Mouse (Mus musculus) ovary, adult 18-20 months (tissue): ENCODE measurements at regions not wholly inside any gene's neighbourhood (a gene's known extent, or its start where the extent isn't known, plus 50 kb on each side); places are given as distances from the start of the nearest gene placed in this dataset.
A peak's percentile ranks its signal among the peaks of the same experiment; 100 is the strongest.
"Not testable (repeated sequence)": the region's sequence is repeated elsewhere in the genome, so short reads cannot be mapped to it uniquely, and the experiment has no call there.

Experiments
- DNase-seq: peaks from one replicate; pipeline ENCODE4 v3.0.0; 2022; ENCODE audit warnings: low spot score, mixed read lengths

DNA sequence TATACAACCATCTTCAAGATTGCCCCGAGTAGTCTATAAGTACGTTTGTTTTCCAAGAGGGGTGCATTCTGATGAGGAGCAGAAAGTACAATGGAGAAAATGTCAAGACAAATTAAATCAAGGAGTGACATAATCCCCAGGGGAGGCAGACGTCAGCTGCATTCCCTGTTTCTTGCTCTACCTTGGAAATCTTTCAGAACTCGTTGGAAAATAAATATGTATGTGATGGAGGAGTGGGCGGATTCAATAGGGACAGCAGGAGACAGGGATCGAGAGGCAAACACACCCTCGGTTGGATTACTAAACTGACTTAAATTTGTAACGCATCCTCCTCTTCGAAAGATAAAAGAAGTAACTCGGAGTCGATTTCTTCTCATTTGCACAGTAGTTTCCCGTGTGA lies 164.8 kb upstream of the Klf4 start:
- DNase-seq: no peak

DNA sequence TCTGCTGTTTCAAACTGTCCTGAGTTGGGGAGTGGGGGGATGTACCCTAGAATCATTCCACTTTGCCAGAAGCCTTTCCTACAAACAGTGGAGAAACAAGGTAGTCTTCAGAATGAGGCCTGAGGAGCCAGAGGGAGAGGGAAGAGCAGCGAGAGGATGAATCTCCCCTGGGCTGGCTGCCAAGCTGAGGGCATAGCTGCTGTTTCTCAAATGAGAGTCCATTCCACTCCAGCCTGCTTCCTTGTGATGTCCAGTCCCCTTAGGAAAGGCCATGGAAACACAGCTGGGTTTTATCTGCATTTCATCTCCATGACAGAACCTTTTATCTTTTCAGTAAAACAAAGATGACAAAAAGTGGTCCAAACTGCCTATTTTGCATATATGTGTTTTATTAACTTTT lies 164.2 kb upstream of the Klf4 start:
- no peak for DNase-seq

DNA sequence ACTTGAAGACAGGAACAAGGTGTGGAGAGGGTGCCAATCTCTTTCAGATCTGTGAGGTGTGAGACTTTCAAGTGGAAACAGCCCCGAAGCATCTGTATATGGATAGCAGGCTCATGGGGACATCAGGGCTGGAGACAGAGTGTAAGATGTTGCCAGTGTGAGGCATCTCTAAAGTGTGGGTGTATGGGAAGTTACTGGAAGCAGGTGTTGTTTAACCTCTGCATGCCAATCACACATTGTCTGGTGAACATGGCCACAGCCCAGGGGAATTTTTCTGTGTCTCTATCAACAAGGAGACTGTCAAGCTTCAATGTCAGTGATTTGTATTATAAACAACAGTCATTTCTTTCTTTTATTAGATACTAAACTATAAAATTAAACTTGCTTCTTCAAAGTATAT lies 163.0 kb upstream of the Klf4 start:
- no peak for DNase-seq

DNA sequence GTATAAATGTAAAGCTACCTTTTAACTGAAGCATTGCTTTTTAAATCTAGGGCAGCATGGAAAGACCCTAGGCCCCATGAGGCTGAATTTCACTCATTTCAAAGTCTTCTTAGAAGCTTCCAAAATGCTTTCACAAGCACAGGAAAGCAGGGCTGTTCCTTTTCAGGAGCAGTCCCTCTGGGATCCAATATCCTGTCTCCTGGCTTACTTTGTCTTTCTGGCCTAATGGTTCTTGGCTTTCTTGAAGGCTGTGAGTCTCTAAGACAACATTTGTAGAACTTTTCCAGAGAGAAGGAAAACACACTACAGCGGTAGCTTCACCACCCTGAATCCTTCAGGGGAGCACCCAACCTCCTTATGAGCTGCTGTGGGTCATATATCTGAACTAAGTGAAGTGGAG lies 157.2 kb upstream of the Klf4 start:
- no peak for DNase-seq

DNA sequence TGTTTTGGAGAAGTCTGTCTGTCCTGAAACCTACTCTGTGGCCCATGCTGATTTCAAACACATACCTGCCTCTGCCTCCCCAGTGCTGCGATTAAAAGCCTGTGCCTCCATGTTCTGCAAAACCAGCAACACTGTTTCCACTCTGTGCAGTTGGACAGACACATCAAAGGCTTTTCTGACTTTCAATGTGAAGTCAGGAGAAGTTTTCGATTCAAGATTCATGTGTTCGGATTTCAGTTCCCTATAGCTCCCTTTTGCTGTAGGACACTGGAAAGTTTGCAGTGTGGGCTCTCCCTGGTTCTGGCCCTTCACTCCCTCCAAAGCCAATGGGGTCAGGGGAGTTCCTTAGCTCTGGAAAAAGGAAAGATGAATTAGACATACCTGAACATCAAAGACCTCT lies 154.5 kb upstream of the Klf4 start:
- no peak for DNase-seq

DNA sequence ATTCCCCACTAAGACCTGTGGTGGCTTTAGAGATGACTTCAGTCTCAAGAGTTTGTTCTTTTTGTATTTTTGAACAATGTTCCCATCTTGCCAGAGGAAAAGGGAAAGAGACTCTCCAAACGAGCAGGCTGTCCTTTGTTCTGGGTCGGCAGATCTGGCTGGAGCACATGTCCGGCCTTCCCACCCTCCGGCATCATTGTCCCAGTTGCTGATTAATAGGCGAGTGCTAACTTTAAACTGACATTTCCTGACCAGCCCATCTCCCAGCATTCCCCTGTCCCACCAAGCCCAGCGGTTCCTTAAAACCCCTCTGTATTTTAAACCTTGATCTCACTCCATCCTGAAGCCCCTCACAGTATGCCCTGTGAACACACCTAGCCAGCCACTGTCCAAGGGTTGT lies 140.0 kb upstream of the Klf4 start:
- DNase-seq: no peak

DNA sequence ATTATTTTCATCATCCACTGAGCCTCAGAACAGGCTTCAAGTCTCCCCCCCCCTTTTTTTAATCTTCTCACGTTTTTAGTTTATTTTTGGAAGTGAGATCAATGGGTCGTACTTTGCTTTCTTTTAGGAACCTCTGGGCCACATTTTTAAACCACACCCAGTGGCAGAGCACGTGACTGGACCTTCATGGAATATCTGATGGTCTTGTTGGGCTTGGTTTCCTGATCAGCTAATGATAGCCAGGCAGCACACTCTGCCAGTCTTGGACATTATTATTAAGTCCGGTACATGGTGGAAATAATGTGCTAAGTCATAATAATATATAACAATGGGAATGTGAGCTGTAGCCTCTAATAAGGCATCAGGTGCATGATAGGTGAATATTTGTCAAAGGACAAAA lies 138.0 kb upstream of the Klf4 start:
- DNase-seq: no peak

DNA sequence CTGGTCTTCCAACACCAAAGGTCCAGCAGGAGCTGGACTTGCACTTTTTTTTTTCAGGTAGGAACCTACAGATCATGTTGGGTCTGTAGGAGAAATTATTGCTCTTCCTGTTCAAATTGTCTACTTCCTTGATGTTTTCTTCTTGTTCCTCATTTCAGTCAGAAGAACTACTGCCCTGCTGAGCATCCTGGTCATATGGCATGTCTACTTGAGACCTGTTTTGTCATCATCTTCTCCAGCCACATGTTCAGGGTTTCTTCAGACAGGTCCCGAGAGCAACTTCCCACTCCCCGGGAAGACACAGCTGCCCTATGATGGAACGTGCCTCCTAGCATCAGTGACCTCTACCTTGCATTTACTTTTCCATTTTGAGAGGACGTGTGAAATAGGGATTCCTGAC lies 132.6 kb upstream of the Klf4 start:
- no peak for DNase-seq

DNA sequence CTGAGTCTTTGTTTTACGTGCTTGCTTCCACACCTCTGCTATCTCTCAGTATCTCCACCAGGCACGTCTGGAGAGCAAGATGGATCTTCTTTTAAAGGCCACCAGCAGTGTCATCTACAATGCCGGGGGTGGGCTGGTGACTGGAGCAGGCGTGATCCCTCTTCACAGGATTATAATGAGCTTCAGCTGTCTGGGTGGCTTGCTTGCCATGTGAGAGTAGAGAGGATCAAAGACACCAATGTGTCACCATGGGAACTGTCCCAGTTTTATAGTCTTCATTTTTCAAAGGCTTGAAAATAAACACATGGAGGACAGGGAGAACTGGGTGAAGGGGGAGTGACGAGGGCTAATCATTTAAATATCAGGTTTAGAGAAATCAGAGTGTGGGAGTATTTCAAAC lies 131.6 kb upstream of the Klf4 start:
- DNase-seq: no peak

DNA sequence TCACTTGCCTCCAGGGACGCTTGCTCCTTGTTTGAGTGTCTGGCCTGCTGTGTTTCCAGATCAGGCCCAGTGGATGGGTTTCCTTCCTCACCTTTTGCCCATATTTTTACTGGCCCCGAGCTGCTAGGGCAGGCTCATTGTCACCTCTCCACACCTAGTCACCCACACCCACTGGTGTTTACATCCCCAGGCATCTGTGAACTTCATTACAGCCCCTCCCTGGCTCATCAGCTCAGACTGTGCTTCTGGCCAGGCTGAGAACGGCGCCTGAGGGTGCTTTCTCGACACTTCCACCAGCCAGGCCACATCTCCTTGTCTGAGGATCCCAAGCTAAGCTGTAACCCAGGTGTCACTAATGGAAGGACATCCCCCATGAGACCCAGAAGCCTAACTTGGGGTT lies 129.8 kb upstream of the Klf4 start:
- DNase-seq: no peak

DNA sequence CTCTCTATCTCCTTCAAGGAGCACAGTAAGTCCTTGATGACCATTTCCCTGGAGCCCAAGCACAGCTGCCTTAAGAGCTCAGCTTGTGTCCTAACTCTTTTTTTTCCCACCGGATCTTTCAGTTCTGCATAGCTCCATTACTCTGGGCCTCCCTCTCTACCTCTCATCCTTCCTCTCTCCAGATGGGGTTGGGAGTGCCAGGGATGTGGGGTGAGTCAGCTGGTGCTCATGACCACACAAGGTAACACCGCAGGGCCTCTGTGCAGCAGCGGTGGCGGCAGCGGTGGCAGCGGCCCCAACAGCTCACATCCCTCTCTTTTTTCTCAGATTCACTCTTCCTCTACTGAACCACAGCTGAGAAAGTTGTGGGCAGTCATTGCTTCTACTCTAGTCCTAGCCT lies 126.6 kb upstream of the Klf4 start:
- no peak for DNase-seq

DNA sequence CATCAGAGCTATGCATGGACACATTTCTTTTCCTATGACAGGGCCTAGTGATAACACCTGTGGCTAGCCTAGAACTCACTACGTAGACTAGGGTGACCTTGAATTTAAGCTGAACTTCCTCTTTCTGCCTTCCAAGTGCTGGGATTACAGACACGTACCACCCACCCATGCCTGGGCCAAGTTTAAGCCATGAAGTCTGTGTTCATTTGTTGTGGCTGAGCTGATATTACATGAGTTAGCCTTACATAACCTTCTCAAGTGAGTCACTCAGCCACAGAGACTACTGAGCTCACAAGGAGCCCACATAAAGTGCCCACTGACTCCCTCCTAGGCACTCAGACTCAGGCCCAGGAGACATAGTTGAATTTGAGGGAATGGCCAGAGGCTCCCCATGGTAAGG lies 123.1 kb upstream of the Klf4 start:
- DNase-seq: no peak

DNA sequence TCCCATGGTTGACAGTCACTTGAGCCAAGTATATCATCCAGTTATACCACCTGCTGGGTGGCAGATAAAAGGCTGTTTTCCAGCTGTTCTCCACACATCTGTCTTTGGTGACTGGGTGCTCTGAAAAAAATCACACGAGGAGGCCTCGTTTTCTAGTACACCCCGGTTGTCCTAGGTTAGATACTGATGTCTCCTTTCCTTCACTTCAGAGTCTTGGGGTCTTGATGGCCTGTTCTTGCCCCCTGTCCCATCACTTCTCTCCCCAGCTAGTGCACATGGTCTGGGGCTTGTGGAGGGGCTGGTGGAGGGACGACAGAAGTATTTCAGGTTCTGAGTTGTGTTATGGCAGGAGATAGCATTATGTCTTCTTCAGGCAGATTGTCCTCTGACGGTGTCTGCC lies 120.4 kb upstream of the Klf4 start:
- no peak for DNase-seq

DNA sequence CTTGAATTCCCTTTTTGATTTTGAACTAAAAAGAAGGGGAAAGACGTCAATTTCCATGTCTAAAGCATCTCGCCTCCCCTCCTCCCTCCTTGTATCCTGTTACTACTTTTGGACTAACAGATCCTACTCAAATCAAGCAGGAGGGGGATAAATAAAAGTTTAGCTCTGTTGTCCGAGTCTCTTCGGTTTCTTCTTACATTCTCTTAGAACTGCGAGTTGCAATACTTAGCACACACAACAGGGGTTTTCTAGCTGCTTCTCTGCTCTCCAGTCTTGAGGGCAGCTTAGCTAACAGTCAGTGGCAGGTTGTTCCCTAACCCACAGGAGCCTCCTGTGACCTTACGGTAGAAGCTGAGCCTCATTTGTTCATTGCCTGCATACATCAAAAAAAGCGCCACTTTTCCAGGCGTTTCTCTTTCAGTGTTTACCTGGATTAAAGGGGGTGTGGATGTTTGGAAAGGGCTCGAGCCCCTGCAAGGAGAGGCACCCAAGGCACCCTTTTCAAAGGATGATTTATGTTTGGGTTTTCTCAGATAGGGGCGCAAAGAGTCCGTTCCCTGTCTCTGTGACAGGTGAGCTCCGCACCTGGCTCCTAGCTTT lies 119.6 kb upstream of the Klf4 start:
- DNase-seq: no peak

DNA sequence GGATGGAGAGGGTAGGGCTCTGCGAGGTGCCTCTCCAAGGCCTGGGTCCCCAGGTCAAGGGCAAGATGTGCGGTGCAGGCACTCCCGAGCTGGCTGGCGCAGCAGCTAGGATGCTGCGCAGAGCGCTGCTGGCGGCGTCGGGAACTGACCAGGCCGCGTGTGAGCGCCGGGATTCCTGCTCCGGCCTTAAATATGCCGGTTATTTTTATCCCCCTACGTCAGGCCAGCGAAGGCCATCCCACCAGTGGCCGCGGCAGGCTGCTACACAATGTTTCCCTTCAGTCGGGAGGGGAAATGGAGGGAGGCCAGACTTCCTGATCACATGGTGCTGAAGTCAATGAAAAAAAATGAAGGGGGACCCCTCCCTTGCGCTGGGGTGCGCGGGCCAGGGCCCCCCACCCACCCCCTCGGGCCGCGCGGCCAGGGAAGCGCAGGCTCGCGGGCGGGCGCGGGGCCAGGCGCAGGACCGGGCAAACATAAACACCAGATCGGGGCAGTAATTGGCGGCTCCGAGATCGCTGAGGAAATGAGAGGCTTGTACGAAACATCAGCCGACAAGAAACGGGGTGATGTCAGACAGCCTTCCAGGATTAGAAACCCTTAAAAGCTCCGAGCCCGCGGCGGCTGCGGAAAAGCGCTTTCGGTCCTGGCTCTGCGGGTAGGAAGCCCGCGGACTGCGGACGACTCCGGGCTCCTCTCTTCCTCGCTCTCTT lies 118.9 kb upstream of the Klf4 start:
- peak; percentile 79 for DNase-seq

DNA sequence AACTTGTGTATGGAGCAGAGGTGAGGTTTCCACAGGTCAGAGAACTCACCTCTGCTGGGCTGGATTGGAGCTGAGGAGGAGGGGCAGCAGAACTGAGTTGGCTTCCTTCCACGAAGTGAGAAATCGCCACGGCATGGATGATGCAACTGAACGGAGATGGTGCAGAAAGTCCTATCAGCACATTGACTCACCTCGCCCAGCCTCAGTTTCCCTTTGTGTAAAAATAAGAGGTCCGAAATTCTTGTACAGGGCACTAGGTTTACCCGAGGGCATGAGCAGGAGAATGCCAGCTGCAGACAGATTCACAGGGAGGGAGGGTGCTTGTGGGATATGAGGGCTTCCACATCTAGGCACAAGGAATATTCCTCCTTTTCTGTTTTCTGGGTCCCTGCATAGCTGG lies 117.9 kb upstream of the Klf4 start:
- no peak for DNase-seq

DNA sequence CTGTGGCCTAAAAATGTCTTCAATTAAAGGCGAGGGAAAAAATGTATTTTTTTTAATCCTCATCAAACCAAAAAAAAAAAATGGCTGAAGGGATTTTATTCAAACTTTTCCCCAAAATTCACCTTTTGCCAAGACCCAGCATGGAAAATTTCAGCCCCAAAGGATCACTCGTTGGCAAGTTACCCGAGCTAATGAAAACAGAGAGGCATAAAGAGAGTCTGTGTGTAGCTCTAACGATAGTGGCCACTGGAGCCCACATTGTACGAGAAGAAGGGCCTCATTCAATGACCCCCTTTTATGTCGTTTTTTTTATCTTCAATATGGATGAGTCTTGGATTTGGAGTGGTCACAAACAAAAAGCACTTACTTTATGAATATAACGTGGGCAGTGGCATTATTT lies 116.1 kb upstream of the Klf4 start:
- DNase-seq: no peak

DNA sequence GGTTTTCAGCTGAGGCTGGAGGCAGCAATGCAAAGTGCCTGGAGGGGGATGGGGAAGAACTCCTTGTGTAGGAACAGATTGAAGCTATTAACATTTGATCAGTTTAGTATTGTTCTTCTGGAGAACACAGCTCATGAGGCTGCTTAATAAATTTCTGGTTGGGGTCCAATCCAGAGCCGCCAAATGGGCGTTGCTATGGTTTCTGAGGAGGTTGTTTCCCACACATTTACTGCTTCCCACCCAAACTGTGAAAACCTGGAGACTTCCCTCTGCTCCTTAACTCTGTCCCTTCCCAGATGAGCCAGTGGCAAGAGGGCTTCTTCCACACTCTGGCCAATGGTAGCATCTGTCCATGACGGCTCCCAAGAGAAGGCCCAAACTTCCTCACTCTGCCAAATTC lies 113.2 kb upstream of the Klf4 start:
- no peak for DNase-seq

DNA sequence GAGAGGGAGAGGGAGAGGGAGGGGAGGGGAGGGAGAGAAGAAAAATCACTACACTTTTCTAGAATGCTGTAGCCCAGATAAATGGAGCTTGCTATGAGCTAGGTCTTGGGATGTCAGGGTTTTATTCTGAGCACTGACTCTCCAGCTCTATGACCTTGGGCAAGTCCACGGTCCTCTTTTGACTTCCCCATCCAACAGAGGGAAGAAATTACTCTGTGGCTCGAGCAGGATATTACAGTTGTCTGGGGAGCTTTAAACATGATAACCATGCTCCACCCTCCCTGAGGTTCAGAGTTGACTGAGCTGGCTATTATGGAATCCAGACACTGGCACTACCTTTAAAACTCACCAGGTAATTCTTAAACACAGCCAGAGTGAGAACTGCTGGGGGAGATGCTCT lies 112.6 kb upstream of the Klf4 start:
- no peak for DNase-seq

DNA sequence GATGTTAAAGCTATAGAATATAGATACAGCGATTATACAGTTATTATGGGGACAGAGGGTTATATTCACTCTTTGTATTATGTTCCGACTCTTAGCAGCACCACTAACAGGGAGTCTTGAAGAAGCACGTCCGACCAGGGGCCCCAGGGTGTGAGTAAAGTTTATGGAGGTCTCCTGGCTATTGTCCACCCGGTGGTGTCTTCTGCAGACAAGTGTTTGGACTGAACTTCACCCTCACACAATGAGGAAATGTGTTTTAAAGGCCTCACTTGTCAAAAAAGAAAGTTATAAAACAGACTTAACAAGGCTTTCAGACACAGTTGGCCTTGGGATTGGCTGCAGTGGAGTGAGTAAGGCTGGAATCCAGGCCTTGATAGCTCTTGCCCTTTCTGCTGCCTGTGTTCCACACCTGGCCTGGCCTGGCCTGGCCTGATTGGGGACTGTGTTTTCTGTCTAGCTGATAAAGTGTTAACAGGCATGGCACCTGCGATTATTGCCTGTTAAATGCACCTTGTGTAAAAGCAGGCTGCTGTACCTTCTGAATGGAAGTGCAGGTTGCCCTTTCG lies 102.8 kb upstream of the Klf4 start:
- no peak for DNase-seq

DNA sequence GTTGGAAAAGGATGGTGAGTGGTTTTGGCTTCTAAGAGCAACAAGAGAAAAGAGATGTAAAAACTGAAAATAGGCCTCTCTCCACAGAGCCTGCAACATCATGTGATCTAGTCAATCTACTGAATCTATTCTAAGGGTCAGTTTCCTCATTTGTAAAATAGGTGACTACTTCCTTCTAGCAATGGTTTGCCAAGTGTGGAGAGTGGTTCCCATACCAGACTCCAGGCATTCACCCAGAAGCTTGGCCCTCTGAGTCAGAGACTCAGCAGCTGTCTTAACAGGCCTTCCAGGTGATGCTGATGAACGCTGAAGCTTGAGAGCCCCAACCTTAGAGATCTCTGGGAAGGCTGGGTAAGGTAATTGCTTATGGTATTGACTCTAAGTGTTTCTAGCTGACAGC lies 98.9 kb upstream of the Klf4 start:
- DNase-seq: no peak

DNA sequence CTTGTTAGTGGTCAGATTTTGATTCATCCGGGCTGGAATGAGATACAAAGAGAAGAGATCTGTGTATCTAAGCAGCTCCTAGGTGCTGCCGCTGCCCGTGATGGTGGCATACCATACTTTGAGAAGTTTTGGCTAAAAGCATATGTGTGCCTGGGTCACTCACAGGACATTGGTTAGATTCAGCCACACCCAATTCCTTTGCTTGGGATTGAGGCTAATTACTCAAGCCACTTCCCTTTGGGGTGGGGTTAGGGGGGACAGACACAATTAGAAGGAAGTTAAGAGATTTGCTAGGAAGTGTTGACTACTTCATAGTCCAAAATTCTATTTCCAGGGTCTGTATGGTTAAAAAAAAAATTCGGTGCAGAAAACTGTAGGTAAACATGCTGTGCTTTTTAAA lies 97.9 kb upstream of the Klf4 start:
- not testable (repeated sequence) for DNase-seq

DNA sequence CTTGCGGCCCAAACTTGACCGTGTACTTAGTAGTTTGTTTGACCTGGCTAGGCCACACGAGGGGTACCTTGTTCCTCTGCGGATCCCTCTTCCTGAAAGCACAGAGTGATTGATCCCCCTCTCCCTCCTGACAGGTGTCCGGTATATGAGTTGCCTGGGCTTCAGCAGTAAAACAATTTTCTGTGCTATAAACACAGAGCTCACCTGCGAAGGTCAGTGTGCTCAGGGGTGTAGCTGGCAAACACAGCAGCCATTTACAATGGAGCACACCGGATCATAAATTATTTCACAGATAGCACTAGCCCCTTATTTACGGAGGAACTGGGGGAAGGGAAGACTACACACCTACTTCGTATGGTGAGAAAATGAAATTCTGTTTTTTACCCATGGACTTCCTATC lies 92.5 kb upstream of the Klf4 start:
- no peak for DNase-seq

DNA sequence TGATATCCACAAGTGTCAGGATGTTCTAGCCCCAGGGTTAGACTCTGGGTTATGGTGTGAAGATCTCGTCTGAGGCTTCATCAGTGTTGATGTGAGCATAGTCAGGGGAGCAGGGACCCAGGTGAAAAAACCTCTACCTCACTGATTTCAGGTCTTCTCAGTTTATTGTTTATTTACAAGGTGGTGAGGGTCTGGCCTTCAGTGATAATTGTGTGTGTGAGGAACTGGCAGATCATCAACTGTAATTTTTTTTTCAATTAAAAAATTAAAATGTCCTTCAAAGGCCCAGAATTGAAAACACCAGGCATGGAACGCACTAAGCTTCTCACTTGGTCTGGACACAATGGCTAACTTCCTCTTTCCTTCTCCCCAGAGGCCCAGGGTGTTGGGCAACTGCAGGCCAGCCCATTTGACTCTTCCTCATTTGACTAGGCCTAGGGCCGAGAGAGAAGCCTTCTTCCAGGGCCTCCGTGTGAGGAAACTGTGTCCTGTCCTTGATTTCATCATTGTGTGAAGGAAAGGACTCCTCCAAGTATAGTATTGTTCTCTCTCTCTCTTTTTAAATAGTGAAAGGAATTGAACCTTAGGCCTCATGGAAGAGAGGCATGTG lies 91.0 kb upstream of the Klf4 start:
- no peak for DNase-seq
